Comparison of ENCODE assay signal across 16 mouse cellular contexts in genomic region chr19:5048138-5049056, GRCm38 (mm10). TPM values are rescaled to one million over a fixed set of nuclear protein-coding genes. Genes with fewer than 3 reads are reported as not detected.
DNase-seq lines count a peak whose midpoint lies in the region; ATAC-seq lines count a peak whose summit lies in the region.
"Had no signal": no experiment of that assay in that cellular context is flagged by ENCODE, and none has a peak within 500 bp of the region (broad histone marks: within the 10 kb centered on the region; RNA-seq: fewer than 3 reads in every experiment).

No protein-coding gene starts in this region.

- H3K4me2 ChIP-seq in intestine, embryonic 15.5 days (replicated peaks), result no peak overlapping the region
- H3K4me2 ChIP-seq: embryonic facial prominence, embryonic 13.5 days; liver, embryonic 11.5 days; lung, embryonic 15.5 days had no signal

- peaks cover 20% of the 10 kb centered on the region; the same call in 1 of the 2 replicates for H3K36me3 ChIP-seq in intestine, embryonic 15.5 days

- WGBS in intestine, embryonic 15.5 days, result 86% methylated on average over 14 of the region's 14 CpGs

- peak; percentile 42 for ATAC-seq in frontal cortex, adult (ENCODE audit: low TSS enrichment)
- no peak; the same call in 1 of the 2 replicates for ATAC-seq in intestine, embryonic 15.5 days
- ATAC-seq: activated CD4-positive, CD25-positive, alpha-beta regulatory T cell, adult 4 months; hindbrain, embryonic 16.5 days had no signal

- H3K9me3 ChIP-seq in intestine, embryonic 15.5 days, result no peaks in the 10 kb centered on the region
- H3K9me3 ChIP-seq: embryonic facial prominence, embryonic 13.5 days; lung, embryonic 15.5 days had no signal

- H3K27ac ChIP-seq in intestine, embryonic 15.5 days, result no peak overlapping the region
- H3K27ac ChIP-seq: embryonic facial prominence, embryonic 13.5 days; lung, embryonic 15.5 days had no signal

- peaks cover 13% of the 10 kb centered on the region for H3K4me1 ChIP-seq in intestine, embryonic 15.5 days (replicated peaks)

- H3K27me3 ChIP-seq in intestine, embryonic 15.5 days (replicated peaks), result peaks cover 11% of the 10 kb centered on the region; the same call in 1 of the 2 replicates

- DNase-seq in frontal cortex, postnatal 10 days (ENCODE audit: low spot score in 2 of 2), result no peak
- peak; percentile 75 to 81 for DNase-seq in right cerebral cortex, adult 2 months (ENCODE audit: low spot score in 2 of 2)
- no peak for DNase-seq in right cerebral cortex, postnatal 4 days
- peak; percentile 59 to 63 for DNase-seq in layer of hippocampus, postnatal 14 days (ENCODE audit: low spot score in 2 of 2)
- DNase-seq in telencephalon, adult 2 months (ENCODE audit: low read depth, low spot score), result peak; percentile 79
- DNase-seq in testis, postnatal 14 days (ENCODE audit: low spot score), result no peak
- DNase-seq: cerebellum, adult 11-12 months; heart, postnatal 14 days; kidney, adult 9 months had no signal

- no peak overlapping the region for H3K9ac ChIP-seq in intestine, embryonic 15.5 days
- H3K9ac ChIP-seq: embryonic facial prominence, embryonic 13.5 days; lung, embryonic 15.5 days had no signal

- H3K4me3 ChIP-seq in intestine, embryonic 15.5 days (replicated peaks), result no peak overlapping the region
- H3K4me3 ChIP-seq: embryonic facial prominence, embryonic 13.5 days; lung, embryonic 15.5 days had no signal

RNA-seq across cellular contexts. Expression of gene Rin1, which starts 1.9 kb away (rescaled TPM):
- total RNA-seq in layer of hippocampus, postnatal 14 days (2021), result 10 to 100 TPM; 68.7 to 72.6 TPM
- 2.7 and 3.9 TPM in 2 replicates for polyA plus RNA-seq in intestine, embryonic 15.5 days (2015; fragmentation: Nextera tagmentation; extraction: Ambion mirVana)

RNA-seq across cellular contexts. Expression of gene Brms1, which starts 7.2 kb away (rescaled TPM):
- total RNA-seq in layer of hippocampus, postnatal 14 days (2021), result 10 to 100 TPM; 10.8 to 12.9 TPM
- 37.5 and 44.7 TPM in 2 replicates for polyA plus RNA-seq in intestine, embryonic 15.5 days (2015; fragmentation: Nextera tagmentation; extraction: Ambion mirVana)

RNA-seq across cellular contexts. Expression of gene AC124502.3, which starts 9.7 kb away (rescaled TPM):
- 10 to 100 TPM in 1 of 2 experiments, 1 to 10 TPM in 1; 5.9 to 10.6 TPM for total RNA-seq in layer of hippocampus, postnatal 14 days (2021)
- 2.4 and 2.8 TPM in 2 replicates for polyA plus RNA-seq in intestine, embryonic 15.5 days (2015; fragmentation: Nextera tagmentation; extraction: Ambion mirVana)

RNA-seq across cellular contexts. Expression of gene B4gat1, which starts 9.8 kb away (rescaled TPM):
- total RNA-seq in layer of hippocampus, postnatal 14 days (2021), result 100 to 1,000 TPM; 124 to 127 TPM
- polyA plus RNA-seq in intestine, embryonic 15.5 days (2015; fragmentation: Nextera tagmentation; extraction: Ambion mirVana), result 36.1 and 36.2 TPM in 2 replicates

RNA-seq across cellular contexts. Expression of gene Cd248, which starts 19.5 kb away (rescaled TPM):
- 1 to 10 TPM; 6.5 to 7.7 TPM for total RNA-seq in layer of hippocampus, postnatal 14 days (2021)
- polyA plus RNA-seq in intestine, embryonic 15.5 days (2015; fragmentation: Nextera tagmentation; extraction: Ambion mirVana), result 47.7 and 48.0 TPM in 2 replicates
- polyA plus RNA-seq: activated CD4-positive, CD25-positive, alpha-beta regulatory T cell, adult 4 months had no signal

Comparison
In these comparisons a context has a peak if more than half of its experiments do, and no peak if none do; other contexts are left out.
1. DNase-seq: peak in right cerebral cortex, adult 2 months (2 of 2), layer of hippocampus, postnatal 14 days (2 of 2) and telencephalon, adult 2 months (single experiment); none in frontal cortex, postnatal 10 days (0 of 2), right cerebral cortex, postnatal 4 days (single experiment) and testis, postnatal 14 days (single experiment).